Mouse (Mus musculus) kidney, adult 18-20 months (tissue): Measurements from ENCODE around the gene Trmt13.
"Not testable (repeated sequence)": the region's sequence is repeated elsewhere in the genome, so short reads cannot be mapped to it uniquely, and the experiment has no call there.

Source experiments
- DNase-seq: peaks from one replicate; pipeline ENCODE4 v3.0.0; 2021

Trmt13 gene

GRCm38 (mm10) chr3:116632971-116633370 is 18.6 kb upstream of the Trmt13 start:
- DNase-seq = no peak

GRCm38 (mm10) chr3:116631459-116631858 is 17.1 kb upstream of the Trmt13 start:
- no peak for DNase-seq

GRCm38 (mm10) chr3:116622641-116623040 is 8.3 kb upstream of the Trmt13 start:
- DNase-seq = no peak

- no peak for DNase-seq
Observed at GRCm38 (mm10) chr3:116620636-116621370, 6.4 kb upstream of the Trmt13 start.

GRCm38 (mm10) chr3:116618855-116619254 is 4.5 kb upstream of the Trmt13 start:
- DNase-seq = no peak

GRCm38 (mm10) chr3:116615318-116616068 is 1.1 kb upstream of the Trmt13 start:
- no peak for DNase-seq

- DNase-seq = no peak
Observed at GRCm38 (mm10) chr3:116604570-116604969, 9.8 kb downstream of the Trmt13 start.

GRCm38 (mm10) chr3:116601781-116602180 is 12.6 kb downstream of the Trmt13 start:
- DNase-seq = no peak

- no peak for DNase-seq
Observed at GRCm38 (mm10) chr3:116601005-116601404, 13.4 kb downstream of the Trmt13 start.

- no peak for DNase-seq
Observed at GRCm38 (mm10) chr3:116599705-116600104, 14.7 kb downstream of the Trmt13 start.

- no peak for DNase-seq
Observed at GRCm38 (mm10) chr3:116595603-116595991, 18.8 kb downstream of the Trmt13 start.

- peak; percentile 98 for DNase-seq
Observed at GRCm38 (mm10) chr3:116594728-116595602, 19.4 kb downstream of the Trmt13 start, which contains the start of gene Sass6. Gene Sass6, plus strand, starts transcription at chr3:116594982.

GRCm38 (mm10) chr3:116594076-116594727 is 20.2 kb downstream of the Trmt13 start:
- no peak for DNase-seq

- no peak for DNase-seq
Observed at GRCm38 (mm10) chr3:116582201-116582600, 32.2 kb downstream of the Trmt13 start.

- no peak for DNase-seq
Observed at GRCm38 (mm10) chr3:116577286-116577685, 37.1 kb downstream of the Trmt13 start.

- DNase-seq = no peak
Observed at GRCm38 (mm10) chr3:116570628-116571027, 43.8 kb downstream of the Trmt13 start.

GRCm38 (mm10) chr3:116563095-116563492 is 51.3 kb downstream of the Trmt13 start:
- no peak for DNase-seq

- DNase-seq = no peak
Observed at GRCm38 (mm10) chr3:116562408-116563094, 51.8 kb downstream of the Trmt13 start, which contains the start of gene Lrrc39. Gene Lrrc39, plus strand, starts transcription at chr3:116562973.

GRCm38 (mm10) chr3:116561315-116561714 is 53.1 kb downstream of the Trmt13 start:
- not testable (repeated sequence) for DNase-seq

- DNase-seq = no peak
Observed at GRCm38 (mm10) chr3:116551362-116551761, 63.0 kb downstream of the Trmt13 start.

- DNase-seq = no peak
Observed at GRCm38 (mm10) chr3:116547430-116547829, 67.0 kb downstream of the Trmt13 start.

GRCm38 (mm10) chr3:116542532-116542931 is 71.9 kb downstream of the Trmt13 start:
- no peak for DNase-seq
